14 mouse cellular contexts compared by ENCODE assay signal in the genomic region with DNA sequence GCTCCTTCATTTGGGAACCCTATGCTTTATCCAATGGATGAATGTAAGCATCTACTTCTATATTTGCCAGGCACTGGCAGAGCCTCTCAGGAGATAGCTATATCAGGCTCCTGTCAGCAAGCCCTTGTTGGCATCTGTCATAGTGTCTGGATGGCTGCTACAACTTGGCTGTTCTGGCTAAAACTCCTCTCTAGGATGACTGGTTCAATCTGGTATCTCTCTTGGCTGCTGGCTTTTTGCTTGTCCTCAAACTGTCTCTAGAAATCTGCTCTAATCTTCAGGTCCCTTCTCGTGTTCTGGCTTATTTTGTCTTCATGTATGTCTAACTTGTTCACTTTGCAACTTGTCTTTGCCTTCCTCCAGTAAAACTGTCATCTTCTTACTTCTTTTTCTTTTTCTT.
"Had no signal": no experiment of that assay in that cellular context is flagged by ENCODE, and none has a peak within 500 bp of the region (broad histone marks: within the 10 kb centered on the region; RNA-seq: fewer than 3 reads in every experiment).

No protein-coding gene starts in this region.

- DNase-seq: lung, adult 18-20 months; lung, embryonic 14.5 days; lung, postnatal 10 days; lung, postnatal 4 days; right cerebral cortex, postnatal 14 days; thymus, adult 18-20 months; thymus, postnatal 14 days; thymus, postnatal 36 days had no signal

- H3K27me3 ChIP-seq: midbrain, embryonic 12.5 days; midbrain, embryonic 15.5 days; neural tube, embryonic 12.5 days; stomach, embryonic 15.5 days had no signal

- H3K36me3 ChIP-seq: midbrain, embryonic 10.5 days; midbrain, embryonic 12.5 days; midbrain, embryonic 15.5 days; neural tube, embryonic 12.5 days; stomach, embryonic 15.5 days had no signal

- H3K4me3 ChIP-seq: midbrain, embryonic 10.5 days; midbrain, embryonic 12.5 days; midbrain, embryonic 15.5 days; neural tube, embryonic 12.5 days; stomach, embryonic 15.5 days had no signal

- H3K9ac ChIP-seq: lung, embryonic 14.5 days; midbrain, embryonic 12.5 days; midbrain, embryonic 15.5 days; neural tube, embryonic 12.5 days; stomach, embryonic 15.5 days had no signal

- ATAC-seq: midbrain, embryonic 15.5 days had no signal

- H3K4me2 ChIP-seq: lung, embryonic 14.5 days; midbrain, embryonic 12.5 days; midbrain, embryonic 15.5 days; neural tube, embryonic 12.5 days; stomach, embryonic 15.5 days had no signal

- H3K27ac ChIP-seq: midbrain, embryonic 10.5 days; midbrain, embryonic 12.5 days; midbrain, embryonic 15.5 days; neural tube, embryonic 12.5 days; stomach, embryonic 15.5 days; stomach, postnatal 0 days had no signal

- H3K9me3 ChIP-seq: midbrain, embryonic 10.5 days; midbrain, embryonic 12.5 days; midbrain, embryonic 15.5 days; neural tube, embryonic 12.5 days; stomach, embryonic 15.5 days had no signal

- H3K4me1 ChIP-seq: midbrain, embryonic 10.5 days; midbrain, embryonic 12.5 days; midbrain, embryonic 15.5 days; neural tube, embryonic 12.5 days; stomach, embryonic 15.5 days had no signal
